Mouse (Mus musculus) G1E (cell line): ENCODE data around the gene Sf3a1. TPM values are rescaled to one million over a fixed set of nuclear protein-coding genes. Genes with fewer than 3 reads are reported as not detected.

Experiments
- ATAC-seq: 2 replicates; pipeline ENCODE4 v1.8.0; 2016; ENCODE audit warnings: mild to moderate bottlenecking; ENCODE audit not compliant: insufficient number of reproducible peaks, poor library complexity, low FRiP score, severe bottlenecking; ENCODE audit errors: extremely low read depth
- DNase-seq: peaks from one replicate; pipeline ENCODE4 v3.0.0; 2012; ENCODE audit warnings: low spot score
- H3K27me3 ChIP-seq: 2 replicates; pipeline ENCODE4 v1.6.1; 2012; ENCODE audit warnings: mild to moderate bottlenecking, low read length, inconsistent platforms; ENCODE audit not compliant: insufficient read depth
- H3K36me3 ChIP-seq: replicated peaks from 2 replicates; pipeline ENCODE3; 2012; ENCODE audit warnings: mild to moderate bottlenecking, inconsistent platforms
- H3K4me1 ChIP-seq: 2 replicates; pipeline ENCODE4 v1.6.1; 2012; ENCODE audit warnings: low read depth, low read length, inconsistent platforms, mixed read lengths; ENCODE audit not compliant: insufficient read depth
- H3K4me3 ChIP-seq: 2 replicates; pipeline ENCODE4 v1.5.1; 2012; ENCODE audit warnings: low read depth, mild to moderate bottlenecking, inconsistent platforms, low read length, moderate library complexity, mixed read lengths
- H3K9me3 ChIP-seq: replicated peaks from 2 replicates; pipeline ENCODE4 v1.6.1; 2012; ENCODE audit warnings: inconsistent platforms
- CTCF ChIP-seq: IDR thresholded peaks from 2 replicates; pipeline ENCODE4 v1.5.1; 2012; ENCODE audit warnings: low read depth, low read length, inconsistent platforms, mixed read lengths
- GATA1 ChIP-seq: IDR thresholded peaks from 2 replicates; pipeline ENCODE4 v1.6.1; 2012; ENCODE audit warnings: borderline replicate concordance, low read length, inconsistent platforms, mixed read lengths
- GATA2 ChIP-seq: IDR thresholded peaks from 2 replicates; pipeline ENCODE4 v1.6.1; 2012; ENCODE audit warnings: low read depth, low read length, inconsistent platforms, borderline replicate concordance
- POLR2AphosphoS5 ChIP-seq: IDR thresholded peaks from 2 replicates; pipeline ENCODE4 v1.6.1; 2012; ENCODE audit warnings: low read depth, low read length, inconsistent platforms; ENCODE audit not compliant: insufficient replicate concordance
- TAL1 ChIP-seq: conservative IDR thresholded peaks from 2 replicates; pipeline ENCODE4 v1.6.1; 2012; ENCODE audit warnings: low read depth, low read length, inconsistent platforms, mixed read lengths
- polyA plus RNA-seq: library from polyadenylated mRNA; stranded (reverse); fragments of >175 nt; gene quantifications from 2 replicates; pipeline ENCODE4 v1.2.3, GENCODE M21; 2012
- total RNA-seq, 2 experiments: library from RNA; stranded (forward) in 1 of 2; stranded (reverse) in 1 of 2; fragments of 200-1000 nt in 1 of 2; fragments of >200 nt in 1 of 2; fragmentation: Nextera tagmentation in 1 of 2; gene quantifications; 2 replicates each; pipeline ENCODE4 v1.2.3; 2014 to 2017

The Sf3a1 gene
- total and polyA plus RNA-seq, 3 experiments, result 39.0 to 174 (median 103) TPM

DNA sequence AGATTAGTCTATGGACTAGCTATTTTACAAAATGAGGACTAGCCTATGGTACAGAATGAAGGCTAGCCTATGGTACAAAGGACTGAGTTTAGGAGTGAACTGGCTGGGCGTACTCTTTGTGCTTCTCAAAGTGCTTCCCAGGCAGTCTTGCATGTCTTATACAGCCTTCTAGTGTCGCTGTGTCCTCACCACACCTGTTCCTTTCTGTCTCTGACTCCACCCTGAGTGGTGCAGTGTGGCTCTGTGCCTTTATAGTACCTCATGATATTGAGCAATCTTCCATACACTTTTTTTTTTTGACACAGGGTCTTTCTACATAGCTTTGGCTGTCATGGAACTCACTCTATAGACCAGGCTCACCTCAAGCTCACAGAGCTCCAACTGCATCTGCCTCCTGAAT, 71.3 kb downstream of the Sf3a1 start:
- no peak overlapping the region for H3K4me3 ChIP-seq
- TF ChIP-seq TAL1, result no peak
- no peak for TF ChIP-seq GATA2
- no peak for TF ChIP-seq POLR2AphosphoS5
- TF ChIP-seq CTCF, result no peak
- TF ChIP-seq GATA1, result no peak
- ATAC-seq, result no peak
- H3K4me1 ChIP-seq, result peaks cover 85% of the 10 kb centered on the region
- H3K27me3 ChIP-seq, result no peaks in the 10 kb centered on the region
- H3K9me3 ChIP-seq, result no peaks in the 10 kb centered on the region
- peaks cover 69% of the 10 kb centered on the region for H3K36me3 ChIP-seq
- DNase-seq, result no peak

Other genes starting within 250 kb of the Sf3a1 start
- gene Slc35e4, start 245.7 kb upstream of the Sf3a1 start, total RNA-seq (2014; fragmentation: Nextera tagmentation), result not detected in 2 replicates
- gene Slc35e4, start 245.7 kb upstream of the Sf3a1 start, total RNA-seq (2017), result 0.05 TPM in 1 of 2 replicates, not detected in the other
- gene Slc35e4, start 245.7 kb upstream of the Sf3a1 start, polyA plus RNA-seq, result not detected in 2 replicates
- gene Tcn2, start 228.2 kb upstream of the Sf3a1 start, total RNA-seq (2014; fragmentation: Nextera tagmentation), result 5.4 and 7.1 TPM in 2 replicates
- 9.2 and 10.3 TPM in 2 replicates for gene Tcn2, start 228.2 kb upstream of the Sf3a1 start, total RNA-seq (2017)
- gene Tcn2, start 228.2 kb upstream of the Sf3a1 start, polyA plus RNA-seq, result 0.22 and 0.36 TPM in 2 replicates
- gene Pes1, start 196.4 kb upstream of the Sf3a1 start, total RNA-seq (2014; fragmentation: Nextera tagmentation), result 127 and 141 TPM in 2 replicates
- 166 and 213 TPM in 2 replicates for gene Pes1, start 196.4 kb upstream of the Sf3a1 start, total RNA-seq (2017)
- 36.3 and 73.0 TPM in 2 replicates for gene Pes1, start 196.4 kb upstream of the Sf3a1 start, polyA plus RNA-seq
- not detected in 2 replicates for gene 4930556J24Rik, start 183.6 kb upstream of the Sf3a1 start, total RNA-seq (2014; fragmentation: Nextera tagmentation)
- 0.12 and 0.16 TPM in 2 replicates for gene 4930556J24Rik, start 183.6 kb upstream of the Sf3a1 start, total RNA-seq (2017)
- not detected in 2 replicates for gene 4930556J24Rik, start 183.6 kb upstream of the Sf3a1 start, polyA plus RNA-seq
- gene Gal3st1, start 176.7 kb upstream of the Sf3a1 start, total RNA-seq (2014; fragmentation: Nextera tagmentation), result not detected in 2 replicates
- gene Gal3st1, start 176.7 kb upstream of the Sf3a1 start, total RNA-seq (2017), result not detected in 2 replicates
- not detected in 2 replicates for gene Gal3st1, start 176.7 kb upstream of the Sf3a1 start, polyA plus RNA-seq
- gene Sec14l4, start 128.9 kb upstream of the Sf3a1 start, total RNA-seq (2014; fragmentation: Nextera tagmentation), result not detected in 2 replicates
- gene Sec14l4, start 128.9 kb upstream of the Sf3a1 start, total RNA-seq (2017), result 0.06 and 0.11 TPM in 2 replicates
- not detected in 2 replicates for gene Sec14l4, start 128.9 kb upstream of the Sf3a1 start, polyA plus RNA-seq
- not detected in 2 replicates for gene Sec14l3, start 95.5 kb upstream of the Sf3a1 start, total RNA-seq (2014; fragmentation: Nextera tagmentation)
- gene Sec14l3, start 95.5 kb upstream of the Sf3a1 start, total RNA-seq (2017), result 0.11 TPM in 1 of 2 replicates, not detected in the other
- gene Sec14l3, start 95.5 kb upstream of the Sf3a1 start, polyA plus RNA-seq, result not detected in 2 replicates
- gene Mtfp1, start 64.9 kb upstream of the Sf3a1 start, total RNA-seq (2014; fragmentation: Nextera tagmentation), result 5.4 and 6.5 TPM in 2 replicates
- 10.5 and 12.7 TPM in 2 replicates for gene Mtfp1, start 64.9 kb upstream of the Sf3a1 start, total RNA-seq (2017)
- gene Mtfp1, start 64.9 kb upstream of the Sf3a1 start, polyA plus RNA-seq, result 12.3 and 14.2 TPM in 2 replicates
- 13.7 and 13.8 TPM in 2 replicates for gene Sec14l2, start 36.9 kb upstream of the Sf3a1 start, total RNA-seq (2014; fragmentation: Nextera tagmentation)
- gene Sec14l2, start 36.9 kb upstream of the Sf3a1 start, total RNA-seq (2017), result 4.6 and 6.6 TPM in 2 replicates
- 3.3 and 3.5 TPM in 2 replicates for gene Sec14l2, start 36.9 kb upstream of the Sf3a1 start, polyA plus RNA-seq
- 2.8 and 4.0 TPM in 2 replicates for gene Rnf215, start 25.1 kb upstream of the Sf3a1 start, total RNA-seq (2014; fragmentation: Nextera tagmentation)
- 10.5 and 12.9 TPM in 2 replicates for gene Rnf215, start 25.1 kb upstream of the Sf3a1 start, total RNA-seq (2017)
- 4.5 and 5.1 TPM in 2 replicates for gene Rnf215, start 25.1 kb upstream of the Sf3a1 start, polyA plus RNA-seq
- gene Ccdc157, start 57 bp upstream of the Sf3a1 start, total RNA-seq (2014; fragmentation: Nextera tagmentation), result 1.1 and 4.1 TPM in 2 replicates
- 2.5 and 3.2 TPM in 2 replicates for gene Ccdc157, start 57 bp upstream of the Sf3a1 start, total RNA-seq (2017)
- 1.1 and 1.3 TPM in 2 replicates for gene Ccdc157, start 57 bp upstream of the Sf3a1 start, polyA plus RNA-seq
- 2.2 and 5.0 TPM in 2 replicates for gene Tbc1d10a, start 26.4 kb downstream of the Sf3a1 start, total RNA-seq (2014; fragmentation: Nextera tagmentation)
- 20.8 and 25.4 TPM in 2 replicates for gene Tbc1d10a, start 26.4 kb downstream of the Sf3a1 start, total RNA-seq (2017)
- 24.1 and 28.3 TPM in 2 replicates for gene Tbc1d10a, start 26.4 kb downstream of the Sf3a1 start, polyA plus RNA-seq
- gene Castor1, start 57.9 kb downstream of the Sf3a1 start, total RNA-seq (2014; fragmentation: Nextera tagmentation), result 8.4 and 9.0 TPM in 2 replicates
- gene Castor1, start 57.9 kb downstream of the Sf3a1 start, total RNA-seq (2017), result 8.2 and 10.7 TPM in 2 replicates
- gene Castor1, start 57.9 kb downstream of the Sf3a1 start, polyA plus RNA-seq, result 2.9 and 4.5 TPM in 2 replicates
- gene Osm, start 76.1 kb downstream of the Sf3a1 start, total RNA-seq (2014; fragmentation: Nextera tagmentation), result 7.2 and 8.0 TPM in 2 replicates
- gene Osm, start 76.1 kb downstream of the Sf3a1 start, total RNA-seq (2017), result 8.3 and 10.3 TPM in 2 replicates
- 4.0 and 4.5 TPM in 2 replicates for gene Osm, start 76.1 kb downstream of the Sf3a1 start, polyA plus RNA-seq
- gene Lif, start 97.2 kb downstream of the Sf3a1 start, total RNA-seq (2014; fragmentation: Nextera tagmentation), result 0.75 TPM in 1 of 2 replicates, not detected in the other
- 1.0 and 1.2 TPM in 2 replicates for gene Lif, start 97.2 kb downstream of the Sf3a1 start, total RNA-seq (2017)
- gene Lif, start 97.2 kb downstream of the Sf3a1 start, polyA plus RNA-seq, result 0.02 and 0.12 TPM in 2 replicates